Mouse (Mus musculus) frontal cortex, postnatal 25 days (tissue): ENCODE data around the gene Cnih2.

ENCODE experiments used
- DNase-seq, 2 experiments: peaks; one replicate each; pipeline ENCODE4 v3.0.0; 2022; ENCODE audit warnings: low spot score in 2 of 2

The Cnih2 gene

GRCm38 (mm10) chr19:5045531-5045930 lies 52.8 kb downstream of the Cnih2 start:
- no peak for DNase-seq
